Mouse (Mus musculus) lung, embryonic 14.5 days (tissue): ENCODE measurements at regions not wholly inside any gene's neighbourhood (a gene's known extent, or its start where the extent isn't known, plus 50 kb on each side); places are given as distances from the start of the nearest gene placed in this dataset.

ENCODE experiments used
- ATAC-seq: fragments of 200-750 bp; cut with Nextera tagmentation; 2 replicates; pipeline ENCODE4 v1.8.0; 2017; ENCODE audit warnings: mild to moderate bottlenecking, moderate TSS enrichment, moderate library complexity; ENCODE audit not compliant: insufficient read depth
- DNase-seq: peaks from one replicate; pipeline ENCODE4 v3.0.0-alpha.2; 2015
- H3K27ac ChIP-seq: fragments of 300-500 bp; sonication (generic); 2 replicates; pipeline ENCODE4 v1.5.1; 2014; ENCODE audit warnings: low read depth, mild to moderate bottlenecking, moderate library complexity
- H3K27me3 ChIP-seq: fragments of 300-500 bp; sonication (generic); 2 replicates; pipeline ENCODE4 v1.6.1; 2014; ENCODE audit warnings: low read length, control low read depth; ENCODE audit not compliant: insufficient read depth
- H3K36me3 ChIP-seq: fragments of 300-500 bp; sonication (generic); 2 replicates; pipeline ENCODE4 v1.6.1; 2014; ENCODE audit warnings: control low read depth; ENCODE audit not compliant: insufficient read depth
- H3K4me1 ChIP-seq: fragments of 300-500 bp; sonication (generic); 2 replicates; pipeline ENCODE4 v1.6.1; 2014; ENCODE audit warnings: antibody characterized with exemption, control low read depth; ENCODE audit not compliant: insufficient read depth
- H3K4me2 ChIP-seq: fragments of 300-500 bp; sonication (generic); 2 replicates; pipeline ENCODE4 v1.6.1; 2014; ENCODE audit warnings: mild to moderate bottlenecking
- H3K4me3 ChIP-seq: fragments of 300-500 bp; sonication (generic); 2 replicates; pipeline ENCODE4 v1.5.1; 2014; ENCODE audit warnings: low read depth, low read length
- H3K9ac ChIP-seq: fragments of 300-500 bp; sonication (generic); 2 replicates; pipeline ENCODE4 v1.6.1; 2014
- H3K9me3 ChIP-seq: fragments of 300-500 bp; sonication (generic); 2 replicates; pipeline ENCODE4 v1.6.1; 2016; ENCODE audit warnings: low read depth, low read length, control low read depth
- CTCF ChIP-seq: IDR thresholded peaks from 2 replicates; pipeline ENCODE4 v1.5.1; 2016; ENCODE audit warnings: antibody characterized with exemption, low read depth
- WGBS: fragments of 180-500 bp; shearing (Covaris S2); extraction: QIAGEN DNeasy Blood & Tissue Kit; methylation state at CpG from one replicate; pipeline ENCODE4 v1.1.7; 2014; 5-methylcytosine and 5-hydroxymethylcytosine counted together

DNA sequence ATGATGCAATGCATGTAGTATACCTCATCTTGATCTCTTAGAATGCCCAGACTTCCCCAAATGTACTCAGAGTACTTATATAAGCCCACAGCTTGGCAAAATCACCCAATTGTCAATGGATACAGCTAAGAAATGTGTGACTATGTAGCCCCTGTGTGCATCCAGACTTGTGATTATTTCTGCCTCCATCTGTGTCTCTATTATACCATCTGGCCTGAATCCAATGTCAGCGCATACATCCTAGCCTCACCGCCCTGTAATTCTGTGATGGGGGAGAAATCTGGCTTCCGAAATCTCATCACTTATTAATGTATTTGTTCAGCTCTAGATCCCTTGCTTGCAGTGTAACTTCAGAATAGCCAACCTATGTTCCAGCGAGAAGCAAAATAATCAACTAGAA is 50.9 kb upstream of the Wscd1 start:
- Histone ChIP-seq H3K9me3 (no peaks in the 10 kb centered on the region), H3K36me3 (no peaks in the 10 kb centered on the region), H3K27ac (no peak overlapping the region), H3K4me2 (no peak overlapping the region), H3K4me3 (no peak overlapping the region), H3K27me3 (no peaks in the 10 kb centered on the region), H3K9ac (no peak overlapping the region), H3K4me1 (no peaks in the 10 kb centered on the region)
- TF ChIP-seq CTCF = no peak
- whole genome bisulfite sequencing = 88% methylated on average over 4 of the region's 4 CpGs
- no peak for ATAC-seq
- no peak for DNase-seq
